Mouse (Mus musculus) embryo, embryonic 11 days (tissue): Measurements from ENCODE around the gene Pdzd2.

Experiments used
- DNase-seq: peaks from one replicate; pipeline ENCODE4 v3.0.0-alpha.2; 2015

Gene Pdzd2

GRCm38 (mm10) chr15:12739277-12740247 is at the start of gene Pdzd2:
Gene Pdzd2, minus strand, starts transcription at chr15:12739924.
- DNase-seq, result peak; percentile 99

DNA sequence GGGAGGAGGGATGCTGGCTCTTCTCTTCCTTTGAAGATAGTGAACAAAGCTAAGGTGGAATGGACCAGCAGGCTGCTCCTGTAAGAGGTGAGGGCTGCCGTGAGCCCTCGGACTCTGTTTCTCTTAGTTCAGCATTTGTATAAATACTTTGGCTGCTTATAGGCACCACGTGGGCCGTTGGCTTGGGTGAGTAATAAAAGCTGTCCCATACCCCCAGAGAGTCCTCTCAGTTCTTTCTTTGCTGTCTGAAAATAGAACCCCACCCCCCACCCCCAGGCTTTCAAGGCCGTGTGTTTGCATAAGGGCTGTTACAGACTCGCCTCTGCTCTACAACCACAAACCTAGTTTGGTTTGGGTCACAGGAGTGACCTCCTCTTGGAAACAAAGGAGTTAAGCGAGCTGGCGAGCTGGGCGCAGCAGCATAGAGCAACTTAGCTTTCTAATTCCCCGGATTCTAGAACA is 49.7 kb upstream of the Pdzd2 start:
- DNase-seq, result peak; percentile 62

DNA sequence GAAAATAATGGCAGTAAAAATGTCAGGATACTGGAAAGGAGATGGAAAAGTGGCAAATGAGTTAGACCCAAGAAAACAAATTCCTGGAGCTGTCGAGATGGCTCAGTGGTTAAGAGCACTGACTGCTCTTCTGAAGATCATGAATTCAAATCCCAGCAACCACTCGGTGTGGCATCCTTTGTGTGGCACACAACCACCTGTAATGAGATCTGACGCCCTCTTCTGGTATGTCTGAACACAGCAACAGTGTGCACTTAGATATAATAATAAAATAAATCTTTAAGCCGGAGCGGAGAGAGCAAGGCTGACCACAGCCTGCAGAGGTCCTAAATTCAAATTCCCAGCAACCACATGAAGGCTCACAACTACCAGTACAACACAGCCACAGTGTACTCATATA is 48.8 kb upstream of the Pdzd2 start:
- DNase-seq, result no peak

DNA sequence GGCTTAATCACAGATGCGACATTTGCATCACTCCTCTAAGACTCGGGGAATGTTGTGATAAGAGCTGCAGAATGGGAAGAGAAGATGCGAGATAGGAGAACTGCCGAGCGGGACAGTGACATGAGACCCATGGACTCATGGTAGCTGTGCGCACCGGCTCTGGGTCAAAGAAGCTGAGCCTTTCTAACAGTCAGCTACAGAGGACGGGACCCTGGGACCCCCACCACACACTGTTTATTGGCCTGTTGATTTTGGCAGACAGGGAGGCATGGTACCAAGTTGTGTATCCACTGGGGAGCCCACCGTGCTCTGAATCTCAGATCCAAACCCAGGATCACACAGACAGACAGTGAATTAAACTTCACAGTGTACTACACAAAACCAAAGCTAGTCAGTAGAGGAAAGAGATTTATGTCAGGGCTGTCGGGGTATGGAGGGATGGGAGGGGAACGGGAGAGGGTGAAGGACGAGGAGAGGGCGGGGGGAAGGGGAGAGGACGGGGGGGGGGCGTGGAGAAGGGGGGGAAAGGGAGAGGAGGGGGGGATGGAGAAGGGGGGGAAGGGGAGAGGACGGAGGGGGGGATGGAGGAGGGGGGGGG is 42.1 kb upstream of the Pdzd2 start:
- DNase-seq, result no peak

- no peak for DNase-seq
These were observed 41.6 kb upstream of the Pdzd2 start for GRCm38 (mm10) chr15:12781296-12781695.

- no peak for DNase-seq
These were observed 34.5 kb upstream of the Pdzd2 start for GRCm38 (mm10) chr15:12774149-12774753.

GRCm38 (mm10) chr15:12770958-12771357 is 31.2 kb upstream of the Pdzd2 start:
- no peak for DNase-seq

DNA sequence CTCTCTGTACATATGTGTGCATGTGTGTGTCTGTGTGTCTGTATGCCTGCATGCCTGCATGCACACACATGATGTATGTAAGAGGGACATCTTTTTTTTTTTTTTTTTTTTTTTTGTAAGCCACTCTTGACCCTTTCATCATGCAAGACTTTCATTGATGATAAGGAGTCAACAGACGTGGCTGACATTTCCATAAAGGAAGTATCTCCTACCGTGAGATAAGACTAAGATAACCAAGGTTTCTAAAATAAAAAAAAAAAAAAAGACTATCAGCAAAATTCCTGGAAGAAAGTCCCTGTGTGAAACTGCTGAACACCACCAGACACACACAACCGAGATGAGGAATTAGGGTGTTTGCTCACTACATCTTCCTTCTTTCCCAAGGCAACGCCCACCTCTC is 27.1 kb upstream of the Pdzd2 start:
- DNase-seq, result no peak

- no peak for DNase-seq
These were observed 23.4 kb upstream of the Pdzd2 start for GRCm38 (mm10) chr15:12763147-12763546.

DNA sequence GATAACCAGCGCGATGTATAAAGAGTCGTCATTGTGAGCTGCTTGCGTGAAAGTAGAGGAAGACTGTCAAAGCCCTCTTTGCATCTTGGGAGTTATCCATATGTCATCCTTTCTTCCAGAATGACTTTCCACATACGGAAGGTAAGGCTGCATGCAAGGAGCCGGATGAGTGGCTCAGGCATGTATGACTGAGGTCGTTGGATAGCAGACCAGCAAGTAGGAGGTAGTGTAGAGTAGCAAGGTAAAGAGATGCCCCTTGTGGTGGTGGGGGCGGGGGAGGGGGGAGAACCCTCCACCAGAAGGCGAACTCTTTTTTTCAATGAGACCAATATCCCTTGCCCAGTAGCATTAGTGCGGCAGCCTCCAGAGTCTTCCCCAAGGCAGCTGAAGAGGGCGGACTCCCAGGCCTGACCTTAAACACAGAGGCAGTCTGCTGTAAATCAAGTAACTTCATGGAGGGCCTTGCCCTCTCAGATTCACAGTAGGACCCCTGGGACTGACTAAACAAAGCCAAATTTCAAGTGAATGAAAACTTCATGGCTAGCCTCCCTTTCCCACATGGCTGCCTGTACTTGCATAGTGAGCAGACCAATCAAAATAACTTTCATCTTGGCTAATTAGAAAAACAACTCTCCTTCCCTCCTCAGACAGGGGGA is 22.7 kb upstream of the Pdzd2 start:
- DNase-seq, result peak; percentile 66

DNA sequence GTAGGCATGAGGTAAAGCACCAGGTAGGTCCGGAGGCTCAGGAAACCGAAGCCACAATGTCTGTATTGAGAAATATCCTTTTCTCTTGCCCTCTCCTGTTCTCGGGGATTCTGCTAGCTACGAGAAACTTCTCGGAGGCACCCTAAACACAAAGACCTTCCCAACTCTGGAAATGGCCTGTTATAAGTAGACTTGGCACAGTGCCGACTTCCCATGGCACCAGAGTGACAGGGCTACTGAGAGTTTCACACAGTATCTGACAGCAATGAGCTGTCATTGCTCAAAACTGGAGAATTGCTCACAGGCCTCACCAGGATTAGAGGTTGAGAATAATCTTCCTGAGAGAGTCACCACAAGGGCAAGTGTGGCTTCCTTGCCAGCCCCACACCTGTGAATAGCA is 21.0 kb upstream of the Pdzd2 start:
- no peak for DNase-seq

GRCm38 (mm10) chr15:12758461-12758860 is 18.7 kb upstream of the Pdzd2 start:
- no peak for DNase-seq

- DNase-seq, result no peak
These were observed 18.0 kb upstream of the Pdzd2 start for GRCm38 (mm10) chr15:12757757-12758156.

GRCm38 (mm10) chr15:12753201-12753600 is 13.5 kb upstream of the Pdzd2 start:
- DNase-seq, result peak; percentile 14

DNA sequence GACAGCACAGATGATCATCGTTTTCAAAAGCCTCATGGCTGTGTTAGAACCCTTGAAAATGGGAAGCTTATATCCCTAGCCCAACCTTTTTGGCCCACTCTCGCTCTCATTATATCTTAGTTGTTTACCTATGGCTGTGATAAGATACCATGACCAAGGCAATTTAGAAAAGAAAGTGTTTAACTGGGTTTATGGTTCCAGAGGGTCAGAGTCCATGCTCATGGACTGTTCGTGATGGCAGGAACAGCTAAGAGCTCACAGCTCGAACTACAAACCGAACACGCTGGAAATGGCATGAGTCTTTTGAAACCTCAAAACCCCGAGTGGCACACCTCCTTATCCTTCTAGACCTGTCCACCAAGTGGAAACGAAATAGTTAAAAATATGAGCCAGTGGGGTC is 11.2 kb upstream of the Pdzd2 start:
- no peak for DNase-seq

- no peak for DNase-seq
These were observed 10.0 kb upstream of the Pdzd2 start for GRCm38 (mm10) chr15:12749549-12750301.

DNA sequence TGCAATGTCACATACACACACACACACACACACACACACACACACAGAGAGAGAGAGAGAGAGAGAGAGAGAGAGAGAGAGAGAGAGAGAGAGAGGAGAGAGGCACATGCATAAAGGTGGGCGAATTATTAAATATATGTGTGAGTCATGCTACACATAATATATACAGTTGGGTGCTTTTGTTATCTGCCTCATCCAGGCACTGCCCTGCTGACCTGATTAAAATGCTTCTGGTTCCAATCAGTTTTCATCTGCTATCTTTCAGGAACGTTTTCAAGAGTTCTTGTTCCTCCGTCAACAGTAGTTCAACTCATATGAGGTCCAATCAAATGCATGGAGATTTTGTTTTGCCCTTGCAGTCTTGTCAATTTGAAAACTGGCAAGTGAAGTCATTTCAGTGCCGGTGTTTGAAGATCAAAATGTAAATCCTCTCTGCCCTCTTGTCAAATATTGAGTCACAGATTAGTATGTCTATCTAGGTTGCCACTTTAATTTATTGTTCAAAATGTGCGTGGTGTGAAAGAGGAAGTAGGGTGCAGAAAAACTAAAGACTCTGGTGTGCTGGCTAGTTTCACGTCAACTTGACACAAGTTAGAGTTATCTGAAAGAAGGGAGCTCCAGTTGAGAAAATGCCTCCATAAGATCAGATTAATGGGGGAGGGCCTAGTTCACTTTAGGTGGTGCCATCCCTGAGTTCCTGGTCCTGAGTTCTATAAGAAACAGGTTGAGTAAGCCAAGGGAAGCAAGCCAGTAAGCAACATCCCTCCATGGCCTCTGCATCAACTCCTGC is 2.6 kb upstream of the Pdzd2 start:
- no peak for DNase-seq

DNA sequence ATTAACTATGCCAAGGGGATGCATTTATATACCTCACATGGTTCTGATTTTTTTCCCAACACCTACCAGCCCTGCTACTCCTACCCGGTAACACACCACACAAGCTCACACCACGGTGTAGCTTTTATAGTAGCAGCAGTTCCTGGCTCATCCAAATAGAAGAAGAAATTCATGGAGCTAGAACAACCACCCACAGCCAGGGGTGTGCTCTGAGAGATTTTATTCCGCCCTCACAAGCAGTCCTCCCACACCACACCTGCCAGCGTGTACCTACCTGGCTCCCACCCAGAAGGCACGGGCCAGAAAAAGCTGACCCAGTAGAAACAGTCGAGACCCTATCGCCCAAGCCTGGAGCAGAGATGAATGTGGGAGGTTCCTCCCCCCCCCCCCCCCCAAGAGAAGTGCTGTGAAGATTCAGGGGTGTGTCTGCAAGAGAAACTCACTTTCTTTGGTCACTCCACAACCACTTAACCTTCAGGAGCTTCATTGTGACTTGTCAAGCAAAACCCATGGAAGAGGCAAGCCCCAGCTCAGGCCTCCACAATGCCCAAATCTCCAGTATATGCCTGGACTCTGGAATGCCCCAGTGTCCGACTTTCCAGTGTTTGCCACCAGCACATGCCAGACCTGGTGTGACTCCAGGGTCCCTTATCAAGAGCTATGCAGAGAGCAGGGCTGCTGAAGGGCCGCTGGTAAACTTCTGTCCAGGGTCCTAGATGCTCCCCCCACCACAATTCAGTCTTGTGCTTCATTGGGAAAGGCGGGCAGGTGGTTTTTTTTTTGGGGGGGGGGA is 1.2 kb downstream of the Pdzd2 start:
- no peak for DNase-seq

DNA sequence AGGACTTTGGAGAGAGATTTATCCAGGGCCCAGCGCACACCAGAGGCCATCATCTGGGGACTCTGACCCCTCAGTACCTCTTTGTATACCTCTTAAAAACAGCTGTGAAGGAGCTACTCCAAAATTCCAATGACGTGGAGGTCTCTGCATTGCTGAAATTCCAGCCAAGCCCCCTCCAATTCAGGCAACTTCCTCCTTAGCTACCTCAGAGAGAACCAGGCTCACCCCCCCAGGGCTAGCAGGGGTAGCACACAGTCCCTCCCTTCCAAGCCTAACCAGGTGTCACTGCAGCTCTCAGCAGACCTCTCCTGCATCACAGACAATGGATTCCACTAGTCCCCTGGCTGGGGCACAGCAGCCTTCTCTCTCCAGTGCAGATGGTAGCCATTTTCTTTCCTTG is 4.5 kb downstream of the Pdzd2 start:
- DNase-seq, result peak; percentile 14

- no peak for DNase-seq
These were observed 5.5 kb downstream of the Pdzd2 start for GRCm38 (mm10) chr15:12734221-12734620.

GRCm38 (mm10) chr15:12732613-12733012 is 7.1 kb downstream of the Pdzd2 start:
- no peak for DNase-seq
